Mouse (Mus musculus): ENCODE data around the gene Fxyd3. TPM values are rescaled to one million over a fixed set of nuclear protein-coding genes. Genes with fewer than 3 reads are reported as not detected.

Fxyd3 gene
- polyA plus RNA-seq, 1 experiment from 2014 or later, result not detected

DNA sequence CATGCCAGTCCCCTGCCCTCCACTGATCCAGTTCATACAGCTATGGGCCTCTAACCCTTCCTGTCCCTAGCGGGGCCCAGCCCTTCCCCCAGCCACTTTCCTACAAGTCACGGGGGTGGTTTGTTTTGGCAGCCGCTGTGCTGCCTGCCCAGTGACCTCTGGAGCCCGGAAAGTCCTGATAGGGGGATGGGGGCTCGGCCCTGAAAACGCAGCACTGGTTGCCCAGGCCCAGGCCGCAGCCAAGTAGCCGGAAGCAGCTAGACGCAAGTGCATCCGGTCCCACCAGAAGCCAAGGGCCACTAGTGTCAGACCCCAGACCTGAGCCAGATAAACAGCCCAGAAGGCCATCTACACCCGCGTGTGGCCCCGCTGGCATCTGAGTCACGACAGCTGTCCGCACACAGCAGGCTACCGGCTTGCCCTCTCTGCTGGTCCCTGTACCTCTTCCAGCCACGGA lies 39.1 kb upstream of the Fxyd3 start:
- Histone ChIP-seq H3K27me3 (ENCODE audit: control insufficient read depth, insufficient read depth, low read length) (no peaks in the 10 kb centered on the region), H3K27ac (ENCODE audit: low read depth, low read length) (no peak overlapping the region), H3K36me3 (ENCODE audit: control insufficient read depth, insufficient read depth, low read length) (no peaks in the 10 kb centered on the region), H3K4me2 (ENCODE audit: low read depth, low read length) (no peak overlapping the region), H3K4me3 (ENCODE audit: low read depth, low read length) (no peak overlapping the region), H3K9me3 (ENCODE audit: control insufficient read depth, low read length) (no peaks in the 10 kb centered on the region), H3K9ac (replicated peaks; ENCODE audit: low read depth, low read length) (no peak overlapping the region), H3K4me1 (ENCODE audit: control insufficient read depth, insufficient read depth, low read length) (no peaks in the 10 kb centered on the region)
- no peak for ATAC-seq (ENCODE audit: low read depth)
- WGBS, result 34% methylated on average over 17 of the region's 17 CpGs

DNA sequence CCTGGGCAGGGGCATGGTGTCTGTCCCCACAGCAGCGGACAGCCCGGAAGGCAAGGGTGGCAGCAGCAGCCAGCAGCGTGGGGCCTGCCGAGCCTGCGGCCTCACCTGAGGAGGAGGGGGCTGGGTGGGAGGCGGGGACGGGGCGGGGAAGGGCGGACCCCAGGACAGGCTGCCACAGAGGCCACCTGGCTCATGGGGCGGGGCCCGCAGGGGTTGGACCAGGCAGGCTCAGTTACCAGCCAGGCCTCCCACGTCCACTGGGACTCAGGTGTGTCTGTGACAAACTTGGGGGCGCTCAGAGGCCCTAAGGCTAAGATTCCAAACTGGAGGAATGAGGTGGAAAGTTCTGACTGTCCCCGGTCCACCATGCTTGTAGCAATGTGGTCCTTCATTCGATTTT lies 38.7 kb upstream of the Fxyd3 start, which contains the start of gene Hpn:
Gene Hpn, minus strand, starts transcription at position 109 of the 400 bp plus-strand sequence.
- 30% methylated on average over 14 of the region's 15 CpGs for WGBS
- H3K4me3 ChIP-seq (ENCODE audit: low read depth, low read length), result no peak within 1 kb of the TSS
- no peaks in the 10 kb centered on the region for H3K36me3 ChIP-seq (ENCODE audit: control insufficient read depth, insufficient read depth, low read length)
- no peaks in the 10 kb centered on the region for H3K9me3 ChIP-seq (ENCODE audit: control insufficient read depth, low read length)
- no peak within 1 kb of the TSS for H3K4me2 ChIP-seq (ENCODE audit: low read depth, low read length)
- no peak within 1 kb of the TSS for H3K27ac ChIP-seq (ENCODE audit: low read depth, low read length)
- ATAC-seq (ENCODE audit: low read depth), result no peak
- no peaks in the 10 kb centered on the region for H3K4me1 ChIP-seq (ENCODE audit: control insufficient read depth, insufficient read depth, low read length)
- no peak within 1 kb of the TSS for H3K9ac ChIP-seq (replicated peaks; ENCODE audit: low read depth, low read length)
- H3K27me3 ChIP-seq (ENCODE audit: control insufficient read depth, insufficient read depth, low read length), result no peaks in the 10 kb centered on the region

DNA sequence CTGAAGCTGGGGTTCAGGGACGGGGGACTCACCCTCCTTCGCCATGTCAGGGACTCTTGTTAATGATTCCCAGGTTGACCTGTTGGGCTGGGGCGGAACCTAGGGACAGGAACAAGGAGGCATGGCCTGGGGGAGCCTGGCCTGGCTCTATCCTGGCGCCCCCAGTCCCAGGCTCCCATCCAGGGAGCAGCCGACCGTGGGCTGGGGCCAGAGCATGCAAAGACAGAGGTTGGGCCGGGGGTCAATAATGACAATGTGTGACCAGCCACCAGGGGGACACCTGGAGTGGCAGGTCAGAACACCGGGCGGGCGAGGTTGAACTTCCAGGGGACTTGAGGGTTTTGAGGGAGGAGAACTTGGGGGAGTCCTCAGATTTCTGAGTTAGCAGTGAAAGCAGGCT lies 38.1 kb upstream of the Fxyd3 start:
- Histone ChIP-seq H3K4me1 (ENCODE audit: control insufficient read depth, insufficient read depth, low read length) (no peaks in the 10 kb centered on the region), H3K9ac (replicated peaks; ENCODE audit: low read depth, low read length) (no peak overlapping the region), H3K27me3 (ENCODE audit: control insufficient read depth, insufficient read depth, low read length) (no peaks in the 10 kb centered on the region), H3K27ac (ENCODE audit: low read depth, low read length) (no peak overlapping the region), H3K4me2 (ENCODE audit: low read depth, low read length) (no peak overlapping the region), H3K9me3 (ENCODE audit: control insufficient read depth, low read length) (no peaks in the 10 kb centered on the region), H3K4me3 (ENCODE audit: low read depth, low read length) (no peak overlapping the region), H3K36me3 (ENCODE audit: control insufficient read depth, insufficient read depth, low read length) (no peaks in the 10 kb centered on the region)
- 55% methylated on average over 10 of the region's 10 CpGs for WGBS
- ATAC-seq (ENCODE audit: low read depth), result no peak

DNA sequence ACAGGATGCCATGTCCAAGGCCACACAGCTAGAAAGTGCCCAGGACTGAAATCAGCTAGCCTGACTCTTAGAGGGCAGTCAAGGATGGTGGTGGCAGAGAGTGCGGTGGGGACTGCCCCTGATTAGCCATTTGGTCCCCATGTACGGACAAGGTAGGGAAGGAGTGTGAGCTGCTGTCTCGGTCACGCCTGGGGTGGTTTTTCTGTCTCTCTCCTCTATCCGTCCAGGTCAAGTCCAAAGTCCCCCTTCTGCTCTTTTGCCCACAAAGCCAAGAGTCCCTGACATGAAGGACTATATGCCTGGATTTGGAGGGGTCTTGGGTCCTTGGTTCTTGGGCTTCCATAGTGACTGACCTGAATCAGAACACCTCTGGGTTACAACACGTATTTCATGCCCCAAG lies 37.3 kb upstream of the Fxyd3 start:
- no peak overlapping the region for H3K9ac ChIP-seq (replicated peaks; ENCODE audit: low read depth, low read length)
- no peak overlapping the region for H3K4me3 ChIP-seq (ENCODE audit: low read depth, low read length)
- no peaks in the 10 kb centered on the region for H3K36me3 ChIP-seq (ENCODE audit: control insufficient read depth, insufficient read depth, low read length)
- 82% methylated on average over 6 of the region's 6 CpGs for WGBS
- H3K9me3 ChIP-seq (ENCODE audit: control insufficient read depth, low read length), result no peaks in the 10 kb centered on the region
- no peak overlapping the region for H3K4me2 ChIP-seq (ENCODE audit: low read depth, low read length)
- H3K27me3 ChIP-seq (ENCODE audit: control insufficient read depth, insufficient read depth, low read length), result no peaks in the 10 kb centered on the region
- no peak overlapping the region for H3K27ac ChIP-seq (ENCODE audit: low read depth, low read length)
- ATAC-seq (ENCODE audit: low read depth), result no peak
- H3K4me1 ChIP-seq (ENCODE audit: control insufficient read depth, insufficient read depth, low read length), result no peaks in the 10 kb centered on the region

DNA sequence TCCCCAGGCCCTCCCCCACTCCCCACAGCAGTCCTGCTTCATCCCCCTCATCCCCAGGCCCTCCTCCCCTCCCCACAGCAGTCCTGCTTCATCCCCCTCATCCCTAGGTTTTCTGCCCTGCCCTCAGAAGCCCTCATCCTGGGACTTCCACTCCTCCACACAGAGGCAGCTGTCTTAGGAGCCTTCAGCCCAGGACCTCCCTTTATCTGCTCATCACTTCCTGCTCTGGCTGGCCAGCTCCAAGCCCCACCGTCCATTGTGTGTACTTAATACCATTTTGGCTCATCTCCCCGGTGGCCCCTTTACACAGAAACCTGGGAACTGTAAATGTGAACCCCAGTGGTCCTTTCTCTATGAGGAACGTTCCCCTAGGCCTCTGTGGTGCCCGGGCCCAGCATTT lies 35.5 kb upstream of the Fxyd3 start:
- Histone ChIP-seq H3K36me3 (ENCODE audit: control insufficient read depth, insufficient read depth, low read length) (no peaks in the 10 kb centered on the region), H3K27ac (ENCODE audit: low read depth, low read length) (no peak overlapping the region), H3K9me3 (ENCODE audit: control insufficient read depth, low read length) (no peaks in the 10 kb centered on the region), H3K9ac (replicated peaks; ENCODE audit: low read depth, low read length) (no peak overlapping the region), H3K4me3 (ENCODE audit: low read depth, low read length) (no peak overlapping the region), H3K4me1 (ENCODE audit: control insufficient read depth, insufficient read depth, low read length) (no peaks in the 10 kb centered on the region), H3K4me2 (ENCODE audit: low read depth, low read length) (no peak overlapping the region), H3K27me3 (ENCODE audit: control insufficient read depth, insufficient read depth, low read length) (no peaks in the 10 kb centered on the region)
- no peak for ATAC-seq (ENCODE audit: low read depth)
- 57% methylated on average over 4 of the region's 4 CpGs for WGBS

DNA sequence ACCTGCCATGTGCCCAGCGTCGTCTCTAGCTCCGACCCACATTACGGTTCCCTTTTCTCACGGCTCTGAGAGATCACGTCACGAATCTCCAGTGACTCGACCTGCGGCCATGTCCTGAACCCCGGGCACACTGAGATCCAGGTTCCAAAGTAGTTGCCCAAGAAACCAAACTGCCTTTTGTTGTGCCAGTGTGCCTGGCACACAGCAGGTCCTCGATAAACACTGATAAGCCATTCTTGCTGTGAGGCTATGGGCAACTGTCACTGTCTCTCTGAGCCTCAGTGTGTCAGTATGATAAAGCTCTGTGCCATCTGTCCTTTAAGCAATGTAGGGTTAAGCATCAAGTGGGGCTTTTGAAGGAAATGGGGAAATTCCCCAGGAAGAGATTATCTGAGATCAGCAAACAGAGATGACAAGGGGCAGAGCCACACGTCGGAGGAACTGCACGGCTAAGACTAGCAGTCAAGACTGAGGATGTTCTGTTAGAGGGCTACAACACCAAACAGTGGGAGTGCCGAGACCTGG lies 34.4 kb upstream of the Fxyd3 start:
- Histone ChIP-seq H3K27me3 (ENCODE audit: control insufficient read depth, insufficient read depth, low read length) (no peaks in the 10 kb centered on the region), H3K27ac (ENCODE audit: low read depth, low read length) (no peak overlapping the region), H3K36me3 (ENCODE audit: control insufficient read depth, insufficient read depth, low read length) (no peaks in the 10 kb centered on the region), H3K4me2 (ENCODE audit: low read depth, low read length) (no peak overlapping the region), H3K4me1 (ENCODE audit: control insufficient read depth, insufficient read depth, low read length) (no peaks in the 10 kb centered on the region), H3K9ac (replicated peaks; ENCODE audit: low read depth, low read length) (no peak overlapping the region), H3K4me3 (ENCODE audit: low read depth, low read length) (no peak overlapping the region), H3K9me3 (ENCODE audit: control insufficient read depth, low read length) (no peaks in the 10 kb centered on the region)
- ATAC-seq (ENCODE audit: low read depth), result no peak
- 89% methylated on average over 15 of the region's 15 CpGs for WGBS

DNA sequence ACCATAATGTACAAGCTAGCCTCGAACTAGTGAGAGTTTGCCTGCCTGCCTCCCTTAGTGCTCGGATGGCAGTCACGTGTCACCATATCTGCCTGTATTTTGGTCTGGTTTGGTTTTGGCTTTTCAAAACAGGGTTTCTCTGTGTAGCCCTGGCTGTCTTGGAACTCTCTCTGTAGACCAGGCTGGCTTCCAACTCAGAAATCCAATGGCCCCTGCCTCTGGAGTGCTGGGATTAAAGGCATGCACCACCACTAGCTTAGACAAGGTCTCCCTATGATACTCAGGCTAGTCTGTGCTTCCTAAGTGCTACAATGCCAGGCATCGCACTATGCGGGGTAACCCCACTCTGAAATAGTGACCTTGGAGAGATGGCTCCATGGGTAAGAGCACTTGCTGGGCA lies 33.3 kb upstream of the Fxyd3 start:
- Histone ChIP-seq H3K27me3 (ENCODE audit: control insufficient read depth, insufficient read depth, low read length) (no peaks in the 10 kb centered on the region), H3K36me3 (ENCODE audit: control insufficient read depth, insufficient read depth, low read length) (no peaks in the 10 kb centered on the region), H3K4me2 (ENCODE audit: low read depth, low read length) (no peak overlapping the region), H3K27ac (ENCODE audit: low read depth, low read length) (no peak overlapping the region), H3K4me1 (ENCODE audit: control insufficient read depth, insufficient read depth, low read length) (no peaks in the 10 kb centered on the region), H3K9ac (replicated peaks; ENCODE audit: low read depth, low read length) (no peak overlapping the region), H3K4me3 (ENCODE audit: low read depth, low read length) (no peak overlapping the region), H3K9me3 (ENCODE audit: control insufficient read depth, low read length) (no peaks in the 10 kb centered on the region)
- 89% methylated on average over 5 of the region's 5 CpGs for WGBS
- ATAC-seq (ENCODE audit: low read depth), result no peak

DNA sequence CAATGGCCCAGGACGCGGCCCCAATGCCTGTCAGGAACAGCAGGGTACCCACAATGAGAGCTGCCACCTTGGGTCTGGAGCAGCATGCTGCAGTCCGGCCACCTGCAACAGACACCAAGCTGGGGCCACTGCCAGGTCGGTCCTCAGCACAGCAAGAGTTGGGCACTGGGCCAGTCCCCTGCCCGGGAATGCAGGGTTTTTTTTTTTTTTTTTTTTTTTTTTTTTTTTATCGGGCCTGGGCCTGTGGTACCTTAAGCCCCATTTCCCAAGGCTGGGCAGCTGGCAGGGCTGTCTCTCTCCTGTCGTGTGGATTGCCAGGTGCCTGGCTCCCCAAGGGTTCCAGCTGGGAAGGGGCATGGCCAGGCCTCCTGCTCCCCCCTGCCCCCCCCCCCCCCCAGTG lies 32.6 kb upstream of the Fxyd3 start:
- no peaks in the 10 kb centered on the region for H3K9me3 ChIP-seq (ENCODE audit: control insufficient read depth, low read length)
- H3K4me3 ChIP-seq (ENCODE audit: low read depth, low read length), result no peak overlapping the region
- no peaks in the 10 kb centered on the region for H3K4me1 ChIP-seq (ENCODE audit: control insufficient read depth, insufficient read depth, low read length)
- ATAC-seq (ENCODE audit: low read depth), result no peak
- 51% methylated on average over 7 of the region's 7 CpGs for WGBS
- H3K27me3 ChIP-seq (ENCODE audit: control insufficient read depth, insufficient read depth, low read length), result no peaks in the 10 kb centered on the region
- no peak overlapping the region for H3K9ac ChIP-seq (replicated peaks; ENCODE audit: low read depth, low read length)
- H3K27ac ChIP-seq (ENCODE audit: low read depth, low read length), result no peak overlapping the region
- no peaks in the 10 kb centered on the region for H3K36me3 ChIP-seq (ENCODE audit: control insufficient read depth, insufficient read depth, low read length)
- no peak overlapping the region for H3K4me2 ChIP-seq (ENCODE audit: low read depth, low read length)

DNA sequence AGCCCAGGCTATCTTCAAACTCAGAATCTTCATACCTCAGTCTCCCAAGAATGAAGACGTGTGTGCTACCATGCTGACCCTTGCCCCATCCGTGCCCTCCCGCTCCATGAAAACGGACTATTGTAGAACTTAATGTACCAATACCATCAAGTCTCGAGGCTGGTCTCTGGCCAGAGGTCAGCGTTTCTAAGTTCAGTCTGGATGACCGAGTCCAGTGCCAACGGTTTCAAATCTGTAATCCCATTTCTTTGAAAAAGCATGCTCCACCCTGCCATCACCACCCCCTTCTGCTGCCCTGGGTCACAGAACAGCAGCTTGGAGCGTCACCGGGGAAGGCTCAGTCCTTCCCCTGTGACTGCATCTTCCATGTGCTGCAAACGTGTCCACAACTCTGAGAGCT lies 31.3 kb upstream of the Fxyd3 start:
- no peaks in the 10 kb centered on the region for H3K9me3 ChIP-seq (ENCODE audit: control insufficient read depth, low read length)
- ATAC-seq (ENCODE audit: low read depth), result no peak
- H3K36me3 ChIP-seq (ENCODE audit: control insufficient read depth, insufficient read depth, low read length), result no peaks in the 10 kb centered on the region
- 92% methylated on average over 11 of the region's 11 CpGs for WGBS
- H3K9ac ChIP-seq (replicated peaks; ENCODE audit: low read depth, low read length), result no peak overlapping the region
- no peak overlapping the region for H3K27ac ChIP-seq (ENCODE audit: low read depth, low read length)
- H3K4me2 ChIP-seq (ENCODE audit: low read depth, low read length), result no peak overlapping the region
- H3K4me1 ChIP-seq (ENCODE audit: control insufficient read depth, insufficient read depth, low read length), result no peaks in the 10 kb centered on the region
- no peaks in the 10 kb centered on the region for H3K27me3 ChIP-seq (ENCODE audit: control insufficient read depth, insufficient read depth, low read length)
- no peak overlapping the region for H3K4me3 ChIP-seq (ENCODE audit: low read depth, low read length)

All from neural tube, embryonic 14.5 days (tissue).